Mouse (Mus musculus) erythroblast, embryonic 14.5 days (primary cell): Measurements from ENCODE around the gene Elf2. TPM values are rescaled to one million over a fixed set of nuclear protein-coding genes. Genes with fewer than 3 reads are reported as not detected.
"Not testable (repeated sequence)": the region's sequence is repeated elsewhere in the genome, so short reads cannot be mapped to it uniquely, and the experiment has no call there.

Experiments used
- H3K27me3 ChIP-seq: 2 replicates; pipeline ENCODE4 v1.6.1; 2012; ENCODE audit warnings: inconsistent platforms; ENCODE audit not compliant: control insufficient read depth
- H3K36me3 ChIP-seq: 2 replicates; pipeline ENCODE4 v1.6.1; 2012; ENCODE audit warnings: mild to moderate bottlenecking, inconsistent platforms; ENCODE audit not compliant: control insufficient read depth
- H3K4me1 ChIP-seq: 2 replicates; pipeline ENCODE4 v1.6.1; 2012; ENCODE audit warnings: inconsistent platforms; ENCODE audit not compliant: control insufficient read depth
- H3K4me3 ChIP-seq: replicated peaks from 2 replicates; pipeline ENCODE3; 2012; ENCODE audit warnings: moderate library complexity, mild to moderate bottlenecking, inconsistent platforms
- H3K9me3 ChIP-seq: 2 replicates; pipeline ENCODE4 v1.6.1; 2012; ENCODE audit warnings: low read length, inconsistent platforms, mixed read lengths; ENCODE audit not compliant: control insufficient read depth
- GATA1 ChIP-seq: IDR thresholded peaks from 2 replicates; pipeline ENCODE4 v1.6.1; 2012; ENCODE audit warnings: low read length, inconsistent platforms, mixed read lengths
- TAL1 ChIP-seq: IDR thresholded peaks from 3 replicates; pipeline ENCODE4 v1.6.1; 2012; ENCODE audit warnings: low read length, inconsistent platforms, mixed read lengths
- polyA plus RNA-seq: library from polyadenylated mRNA; stranded (reverse); fragments of >175 nt; gene quantifications from 2 replicates; pipeline ENCODE4 v1.2.3, GENCODE M21; 2012

Elf2 gene
- polyA plus RNA-seq, 1 experiment: 1.4 TPM

DNA sequence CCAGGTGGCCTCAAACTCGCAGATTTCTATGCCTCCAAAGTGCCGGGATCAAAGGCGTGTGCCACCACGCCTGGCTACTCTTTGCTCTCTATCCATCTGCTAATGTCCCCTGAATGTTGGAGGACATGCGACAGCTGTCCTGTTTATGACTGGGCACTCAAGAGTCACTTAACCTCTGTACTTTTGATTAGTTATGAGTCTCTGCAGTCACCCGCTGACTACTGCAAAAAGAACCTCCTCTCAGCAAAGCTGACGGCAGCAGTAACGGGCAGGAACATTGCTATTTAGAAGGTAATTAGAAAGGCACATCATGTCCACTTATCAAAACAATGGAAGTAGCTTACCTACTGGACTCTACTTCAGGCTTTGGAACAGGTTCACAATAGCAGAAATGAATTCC, 118.6 kb downstream of the Elf2 start:
- no peak overlapping the region for H3K4me3 ChIP-seq
- no peaks in the 10 kb centered on the region for H3K9me3 ChIP-seq
- peaks cover 23% of the 10 kb centered on the region for H3K27me3 ChIP-seq
- peaks cover 29% of the 10 kb centered on the region for H3K4me1 ChIP-seq
- TF ChIP-seq GATA1: no peak
- TF ChIP-seq TAL1: no peak
- peaks cover 11% of the 10 kb centered on the region for H3K36me3 ChIP-seq

- TF ChIP-seq GATA1 (no peak), TAL1 (no peak)
- Histone ChIP-seq H3K4me1 (peaks cover 20% of the 10 kb centered on the region), H3K4me3 (no peak overlapping the region), H3K27me3 (peaks cover 23% of the 10 kb centered on the region), H3K36me3 (peaks cover 1% of the 10 kb centered on the region), H3K9me3 (no peaks in the 10 kb centered on the region)
These were observed 119.6 kb downstream of the Elf2 start for GRCm38 (mm10) chr3:51220846-51221245.

DNA sequence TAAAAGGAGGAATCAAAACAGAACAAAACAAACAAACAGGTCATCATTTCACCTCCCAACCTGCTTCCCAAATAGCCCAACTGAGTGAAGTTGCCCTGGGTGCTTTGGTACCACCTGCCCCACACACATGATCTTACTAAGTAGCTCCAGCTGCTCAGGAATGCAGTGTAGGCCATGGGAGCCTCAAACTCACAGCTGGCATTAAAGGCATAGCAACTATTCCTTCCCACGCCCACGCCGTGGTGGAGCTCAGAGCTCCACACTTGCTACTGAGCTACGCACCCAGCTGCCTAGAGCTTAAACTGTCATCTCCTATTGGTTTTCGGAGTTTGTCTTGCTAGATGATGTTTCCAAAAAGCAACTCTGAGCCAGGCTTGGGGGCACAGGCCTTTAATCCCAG, 121.2 kb downstream of the Elf2 start:
- Histone ChIP-seq H3K9me3 (no peaks in the 10 kb centered on the region), H3K36me3 (no peaks in the 10 kb centered on the region), H3K4me3 (no peak overlapping the region), H3K4me1 (peaks cover 15% of the 10 kb centered on the region), H3K27me3 (peaks cover 23% of the 10 kb centered on the region)
- TF ChIP-seq TAL1 (no peak), GATA1 (no peak)

GRCm38 (mm10) chr3:51218385-51218784, 122.1 kb downstream of the Elf2 start:
- H3K4me1 ChIP-seq, H3K4me3 ChIP-seq, H3K9me3 ChIP-seq, H3K36me3 ChIP-seq: not testable (repeated sequence)
- H3K27me3 ChIP-seq: peaks cover 23% of the 10 kb centered on the region

DNA sequence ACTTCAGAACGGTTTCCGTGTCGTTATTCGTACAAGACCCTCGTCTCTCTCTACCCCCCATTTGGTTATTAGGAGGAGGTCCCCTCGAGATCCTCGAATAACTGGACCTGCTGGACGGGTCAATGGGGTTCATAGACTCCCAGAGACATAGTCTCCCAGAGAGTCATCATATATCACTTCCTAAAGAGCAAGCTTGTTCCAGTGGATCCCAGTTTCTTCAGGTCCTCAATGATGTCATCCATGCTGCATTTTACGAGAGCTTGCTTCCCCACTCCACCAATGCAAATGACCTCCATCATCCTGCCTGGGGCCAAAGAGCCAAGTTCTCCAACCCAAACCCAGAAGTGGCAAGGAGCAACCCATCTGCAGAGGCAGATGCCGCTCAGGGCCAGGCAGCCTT, 124.1 kb downstream of the Elf2 start:
- H3K9me3 ChIP-seq, H3K36me3 ChIP-seq, H3K4me3 ChIP-seq, H3K4me1 ChIP-seq: not testable (repeated sequence)
- H3K27me3 ChIP-seq: peaks cover 15% of the 10 kb centered on the region

GRCm38 (mm10) chr3:51215681-51216080, 124.8 kb downstream of the Elf2 start:
- Histone ChIP-seq H3K36me3 (no peaks in the 10 kb centered on the region), H3K4me3 (no peak overlapping the region), H3K27me3 (peaks cover 8% of the 10 kb centered on the region), H3K9me3 (no peaks in the 10 kb centered on the region), H3K4me1 (no peaks in the 10 kb centered on the region)
- TF ChIP-seq TAL1 (no peak), GATA1 (no peak)

- Histone ChIP-seq H3K36me3 (no peaks in the 10 kb centered on the region), H3K9me3 (no peaks in the 10 kb centered on the region), H3K4me1 (no peaks in the 10 kb centered on the region; the same call in 1 of the 2 replicates), H3K4me3 (no peak overlapping the region), H3K27me3 (no peaks in the 10 kb centered on the region)
- TF ChIP-seq GATA1 (no peak), TAL1 (no peak)
These were observed 127.4 kb downstream of the Elf2 start for GRCm38 (mm10) chr3:51213111-51213510.

GRCm38 (mm10) chr3:51210485-51210884, 130.0 kb downstream of the Elf2 start:
- H3K9me3 ChIP-seq: no peaks in the 10 kb centered on the region
- no peaks in the 10 kb centered on the region for H3K27me3 ChIP-seq
- no peak for TF ChIP-seq GATA1
- no peak for TF ChIP-seq TAL1
- H3K36me3 ChIP-seq: no peaks in the 10 kb centered on the region
- no peak overlapping the region for H3K4me3 ChIP-seq
- H3K4me1 ChIP-seq: no peaks in the 10 kb centered on the region; the same call in 1 of the 2 replicates

- no peaks in the 10 kb centered on the region for H3K27me3 ChIP-seq
- H3K4me3 ChIP-seq: no peak overlapping the region
- 0 out of 2 replicates have a peak, but pooled peaks cover 2% of the 10 kb centered on the region for H3K9me3 ChIP-seq
- TF ChIP-seq GATA1 (no peak), TAL1 (no peak)
- H3K36me3 ChIP-seq: no peaks in the 10 kb centered on the region
- H3K4me1 ChIP-seq: no peaks in the 10 kb centered on the region; the same call in 1 of the 2 replicates
These were observed 130.8 kb downstream of the Elf2 start for GRCm38 (mm10) chr3:51209503-51210314.

DNA sequence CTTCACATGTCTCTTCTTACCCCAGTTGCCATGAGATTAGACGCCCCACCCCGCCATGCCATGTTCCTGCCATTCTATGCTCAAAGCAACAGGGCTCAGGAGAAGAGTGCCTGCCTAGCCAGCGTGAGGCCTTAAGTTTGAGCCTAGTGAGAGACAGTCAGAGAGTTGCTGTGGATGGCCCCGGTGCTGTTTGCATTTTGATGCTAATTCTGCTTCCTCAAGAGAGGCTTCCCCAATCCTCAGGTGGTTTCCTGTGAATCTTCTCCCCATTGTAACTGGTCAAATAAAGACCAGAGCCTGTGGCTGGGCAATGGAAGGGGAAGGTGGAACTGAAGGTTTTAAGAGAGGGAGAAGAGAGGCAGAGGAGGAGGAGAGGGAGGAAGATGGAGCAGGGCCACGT, 131.8 kb downstream of the Elf2 start:
- TF ChIP-seq GATA1: no peak
- TF ChIP-seq TAL1: no peak
- Histone ChIP-seq H3K36me3 (no peaks in the 10 kb centered on the region), H3K4me3 (no peak overlapping the region), H3K4me1 (no peaks in the 10 kb centered on the region; the same call in 1 of the 2 replicates), H3K9me3 (peaks cover 5% of the 10 kb centered on the region), H3K27me3 (no peaks in the 10 kb centered on the region)
